Comparison of ENCODE assay signal across 10 mouse cellular contexts in the genomic region with DNA sequence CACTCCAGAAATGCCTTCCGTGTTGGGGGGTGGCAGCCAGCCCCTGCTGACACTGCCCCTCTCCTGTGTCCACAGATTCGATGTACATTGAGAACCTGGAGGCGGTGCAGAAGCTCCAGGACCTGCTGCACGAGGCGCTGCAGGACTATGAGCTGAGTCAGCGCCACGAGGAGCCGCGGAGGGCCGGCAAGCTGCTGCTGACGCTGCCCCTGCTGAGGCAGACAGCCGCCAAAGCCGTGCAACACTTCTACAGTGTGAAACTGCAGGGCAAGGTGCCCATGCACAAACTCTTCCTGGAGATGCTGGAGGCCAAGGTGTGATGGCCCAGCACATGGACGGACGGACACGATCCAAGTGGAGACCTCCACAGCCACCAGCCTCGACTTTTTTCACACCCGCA.
A peak's percentile ranks its signal among the peaks of the same experiment; 100 is the strongest.
DNase-seq lines count a peak whose midpoint lies in the region; ATAC-seq and TF ChIP-seq lines count a peak whose summit lies in the region.
"Had no signal": no experiment of that assay in that cellular context is flagged by ENCODE, and none has a peak within 500 bp of the region (broad histone marks: within the 10 kb centered on the region; RNA-seq: fewer than 3 reads in every experiment).

No protein-coding gene starts in this region.

- no peak overlapping the region for H3K4me3 ChIP-seq in hindbrain, embryonic 11.5 days (ENCODE audit: low read depth, low read length)
- no peak overlapping the region for H3K4me3 ChIP-seq in hindbrain, embryonic 13.5 days
- H3K4me3 ChIP-seq in gastrocnemius, adult 2 months, result no peak overlapping the region
- H3K4me3 ChIP-seq in liver, embryonic 12.5 days, result no peak overlapping the region
- H3K4me3 ChIP-seq: myocyte had no signal

- H3K27me3 ChIP-seq in hindbrain, embryonic 11.5 days (ENCODE audit: control insufficient read depth, insufficient read depth, low read length), result peaks cover 2% of the 10 kb centered on the region
- H3K27me3 ChIP-seq in hindbrain, embryonic 13.5 days, result peaks cover 11% of the 10 kb centered on the region; the same call in 1 of the 2 replicates
- peaks cover 18% of the 10 kb centered on the region for H3K27me3 ChIP-seq in liver, embryonic 12.5 days (replicated peaks)

- H3K9me3 ChIP-seq in hindbrain, embryonic 11.5 days (ENCODE audit: control insufficient read depth, low read length), result no peaks in the 10 kb centered on the region
- no peaks in the 10 kb centered on the region for H3K9me3 ChIP-seq in hindbrain, embryonic 13.5 days
- H3K9me3 ChIP-seq in liver, embryonic 12.5 days (replicated peaks), result no peaks in the 10 kb centered on the region
- H3K9me3 ChIP-seq: G1E had no signal

- no peaks in the 10 kb centered on the region for H3K36me3 ChIP-seq in hindbrain, embryonic 11.5 days (ENCODE audit: control insufficient read depth, insufficient read depth, low read length)
- no peaks in the 10 kb centered on the region for H3K36me3 ChIP-seq in hindbrain, embryonic 13.5 days
- no peaks in the 10 kb centered on the region for H3K36me3 ChIP-seq in liver, embryonic 12.5 days
- H3K36me3 ChIP-seq: G1E had no signal

- DNase-seq in hindbrain, embryonic 11.5 days (ENCODE audit: low spot score), result peak; percentile 27
- peak; percentile 52 to 57 for DNase-seq in cerebellum, postnatal 14 days
- peak; percentile 19 to 24 for DNase-seq in layer of hippocampus, adult 8-10 months (ENCODE audit: low spot score in 2 of 2)
- DNase-seq in retina, postnatal 1 day, result peak; percentile 32
- no peak for DNase-seq in gastrocnemius, adult 2 months
- no peak for DNase-seq in kidney, adult 11 months

- no peak for ATAC-seq in hindbrain, embryonic 11.5 days (ENCODE audit: low FRiP score)
- no peak for ATAC-seq in hindbrain, embryonic 13.5 days (ENCODE audit: low FRiP score)
- ATAC-seq in liver, embryonic 12.5 days, result no peak

- intact Hi-C loops in gastrocnemius, adult 2 months (cut with DNase I), result no loop called here

- no peak overlapping the region for H3K27ac ChIP-seq in hindbrain, embryonic 11.5 days (ENCODE audit: low read depth, low read length)
- no peak overlapping the region for H3K27ac ChIP-seq in hindbrain, embryonic 13.5 days
- H3K27ac ChIP-seq in gastrocnemius, adult 2 months, result no peak overlapping the region
- no peak overlapping the region for H3K27ac ChIP-seq in liver, embryonic 12.5 days

- WGBS in hindbrain, embryonic 11.5 days, result 24% methylated on average over 18 of the region's 18 CpGs
- WGBS in hindbrain, embryonic 13.5 days, result 28% methylated on average over 18 of the region's 18 CpGs
- 24% methylated on average over 18 of the region's 18 CpGs for WGBS in liver, embryonic 12.5 days (ENCODE audit: insufficient replicate concordance)

- 0 out of 2 replicates have a peak, but pooled peaks cover 3% of the 10 kb centered on the region for H3K4me1 ChIP-seq in hindbrain, embryonic 11.5 days (replicated peaks; ENCODE audit: control insufficient read depth, insufficient read depth, low read length)
- H3K4me1 ChIP-seq in hindbrain, embryonic 13.5 days (replicated peaks), result peaks cover 26% of the 10 kb centered on the region
- no peaks in the 10 kb centered on the region for H3K4me1 ChIP-seq in liver, embryonic 12.5 days

- no peak overlapping the region for H3K9ac ChIP-seq in hindbrain, embryonic 11.5 days (ENCODE audit: low read depth, low read length)
- no peak overlapping the region for H3K9ac ChIP-seq in hindbrain, embryonic 13.5 days
- H3K9ac ChIP-seq in liver, embryonic 12.5 days, result no peak overlapping the region

- no peak overlapping the region for H3K4me2 ChIP-seq in hindbrain, embryonic 11.5 days (replicated peaks; ENCODE audit: low read depth, low read length)
- H3K4me2 ChIP-seq in hindbrain, embryonic 13.5 days, result no peak overlapping the region
- no peak overlapping the region for H3K4me2 ChIP-seq in liver, embryonic 12.5 days

- no peak for TF ChIP-seq CTCF in gastrocnemius, adult 2 months (IDR thresholded peaks at IDR 0.05)

Comparison
In these comparisons a context has a peak if more than half of its experiments do, and no peak if none do; other contexts are left out.
1. DNase-seq: peak in hindbrain, embryonic 11.5 days (single experiment), cerebellum, postnatal 14 days (2 of 2), layer of hippocampus, adult 8-10 months (2 of 2) and retina, postnatal 1 day (single experiment); none in gastrocnemius, adult 2 months (single experiment) and kidney, adult 11 months (single experiment).